Mouse (Mus musculus) intestine, embryonic 16.5 days (tissue): ENCODE data around the gene Armh1. TPM values are rescaled to one million over a fixed set of nuclear protein-coding genes. Genes with fewer than 3 reads are reported as not detected.
A peak's percentile ranks its signal among the peaks of the same experiment; 100 is the strongest.

Source experiments
- ATAC-seq: fragments of 200-750 bp; cut with Nextera tagmentation; 2 replicates; pipeline ENCODE4 v1.8.0; 2017; ENCODE audit warnings: moderate TSS enrichment, moderate library complexity
- H3K27ac ChIP-seq: fragments of 300-500 bp; sonication (generic); 2 replicates; pipeline ENCODE4 v1.5.1; 2014; ENCODE audit warnings: mild to moderate bottlenecking, low read length
- H3K27me3 ChIP-seq: fragments of 300-500 bp; sonication (generic); replicated peaks from 2 replicates; pipeline ENCODE4 v1.6.1; 2014; ENCODE audit warnings: low read length, control low read depth, mixed read lengths; ENCODE audit not compliant: control insufficient read depth, insufficient read depth
- H3K36me3 ChIP-seq: fragments of 300-500 bp; sonication (generic); 2 replicates; pipeline ENCODE4 v1.6.1; 2014; ENCODE audit warnings: low read length, control low read depth; ENCODE audit not compliant: control insufficient read depth, insufficient read depth
- H3K4me1 ChIP-seq: fragments of 300-500 bp; sonication (generic); 2 replicates; pipeline ENCODE4 v1.6.1; 2014; ENCODE audit warnings: low read length, control low read depth, mixed read lengths; ENCODE audit not compliant: control insufficient read depth, insufficient read depth
- H3K4me2 ChIP-seq: fragments of 300-500 bp; sonication (generic); 2 replicates; pipeline ENCODE4 v1.6.1; 2014; ENCODE audit warnings: low read depth, low read length, control low read depth
- H3K4me3 ChIP-seq: fragments of 300-500 bp; sonication (generic); 2 replicates; pipeline ENCODE4 v1.5.1; 2014; ENCODE audit warnings: mild to moderate bottlenecking, low read length
- H3K9ac ChIP-seq: fragments of 300-500 bp; sonication (generic); 2 replicates; pipeline ENCODE4 v1.6.1; 2014; ENCODE audit warnings: low read depth, low read length
- H3K9me3 ChIP-seq: fragments of 300-500 bp; sonication (generic); 2 replicates; pipeline ENCODE4 v1.6.1; 2016; ENCODE audit warnings: low read length, control low read depth; ENCODE audit not compliant: control insufficient read depth
- WGBS: fragments of 180-500 bp; shearing (Covaris S2); extraction: QIAGEN DNeasy Blood & Tissue Kit; methylation state at CpG from one replicate; pipeline ENCODE4 v1.1.7; 2014; 5-methylcytosine and 5-hydroxymethylcytosine counted together
- polyA plus RNA-seq: library from polyadenylated mRNA; unstranded; fragments of >200 nt; fragmentation: Nextera tagmentation; extraction: Ambion mirVana; gene quantifications from 2 replicates; pipeline ENCODE4 v1.2.1, GENCODE M21; 2015

Armh1 gene
- 0.40 and 0.47 TPM in 2 replicates for polyA plus RNA-seq

GRCm38 (mm10) chr4:117251801-117252316, at the start of gene Armh1, which contains the start of gene Tmem53:
Gene Armh1 (minus strand): TSS chr4:117252125.
Gene Tmem53 (plus strand): TSS chr4:117251951.
- H3K4me1 ChIP-seq, result peaks cover 15% of the 10 kb centered on the region
- WGBS, result under 1% methylated on average over 39 of the region's 43 CpGs

GRCm38 (mm10) chr4:117299921-117300320, 48.0 kb upstream of the Armh1 start:
- Histone ChIP-seq H3K4me3 (no peak overlapping the region), H3K9me3 (no peaks in the 10 kb centered on the region), H3K27ac (no peak overlapping the region), H3K9ac (no peak overlapping the region), H3K4me2 (no peak overlapping the region), H3K27me3 (peaks cover 37% of the 10 kb centered on the region), H3K4me1 (peaks cover 10% of the 10 kb centered on the region), H3K36me3 (no peaks in the 10 kb centered on the region)
- WGBS, result 76% methylated on average over 10 of the region's 10 CpGs
- ATAC-seq, result no peak

More at GRCm38 (mm10) chr4:117251801-117252316, at the start of gene Armh1, which contains the start of gene Tmem53:
- Histone ChIP-seq H3K4me3 (peak within 1 kb of the TSS; percentile 77), H3K9me3 (no peaks in the 10 kb centered on the region), H3K27ac (peak within 1 kb of the TSS; percentile 23), H3K27me3 (no peaks in the 10 kb centered on the region), H3K4me2 (peak within 1 kb of the TSS; percentile 89), H3K9ac (peak within 1 kb of the TSS; percentile 81), H3K36me3 (no peaks in the 10 kb centered on the region)
- peak; percentile 100 for ATAC-seq

GRCm38 (mm10) chr4:117297819-117298218, 45.9 kb upstream of the Armh1 start:
- H3K27ac ChIP-seq, result no peak overlapping the region

GRCm38 (mm10) chr4:117296849-117297593, 45.1 kb upstream of the Armh1 start:
- Histone ChIP-seq H3K9ac (no peak overlapping the region), H3K27ac (no peak overlapping the region), H3K4me1 (no peaks in the 10 kb centered on the region), H3K4me3 (no peak overlapping the region), H3K4me2 (no peak overlapping the region), H3K9me3 (no peaks in the 10 kb centered on the region), H3K36me3 (no peaks in the 10 kb centered on the region), H3K27me3 (peaks cover 10% of the 10 kb centered on the region; the same call in 1 of the 2 replicates)
- WGBS, result 69% methylated on average over 19 of the region's 19 CpGs
- no peak for ATAC-seq

More at GRCm38 (mm10) chr4:117297819-117298218, 45.9 kb upstream of the Armh1 start:
- no peaks in the 10 kb centered on the region for H3K4me1 ChIP-seq
- H3K4me3 ChIP-seq, result no peak overlapping the region
- H3K9ac ChIP-seq, result no peak overlapping the region
- H3K4me2 ChIP-seq, result no peak overlapping the region
- no peak for ATAC-seq
- no peaks in the 10 kb centered on the region for H3K9me3 ChIP-seq
- H3K36me3 ChIP-seq, result no peaks in the 10 kb centered on the region
- H3K27me3 ChIP-seq, result peaks cover 18% of the 10 kb centered on the region; the same call in 1 of the 2 replicates
- 72% methylated on average over 9 of the region's 9 CpGs for WGBS

GRCm38 (mm10) chr4:117291696-117292095, 39.8 kb upstream of the Armh1 start:
- WGBS, result 84% methylated on average over 2 of the region's 2 CpGs
- H3K9ac ChIP-seq, result no peak overlapping the region

GRCm38 (mm10) chr4:117288927-117289801, 37.2 kb upstream of the Armh1 start:
- peak overlapping the region; percentile 74 for H3K4me3 ChIP-seq
- peak overlapping the region; percentile 83 for H3K4me2 ChIP-seq
- H3K36me3 ChIP-seq, result peaks cover 8% of the 10 kb centered on the region
- peaks cover 30% of the 10 kb centered on the region for H3K4me1 ChIP-seq
- H3K27ac ChIP-seq, result peak overlapping the region; percentile 94
- no peaks in the 10 kb centered on the region for H3K27me3 ChIP-seq
- WGBS, result under 1% methylated on average over 70 of the region's 80 CpGs
- peak; percentile 94 for ATAC-seq
- peak overlapping the region; percentile 78 for H3K9ac ChIP-seq
- H3K9me3 ChIP-seq, result no peaks in the 10 kb centered on the region

More at GRCm38 (mm10) chr4:117291696-117292095, 39.8 kb upstream of the Armh1 start:
- Histone ChIP-seq H3K4me3 (no peak overlapping the region), H3K4me2 (no peak overlapping the region), H3K9me3 (no peaks in the 10 kb centered on the region), H3K36me3 (no peaks in the 10 kb centered on the region), H3K27ac (no peak overlapping the region), H3K27me3 (no peaks in the 10 kb centered on the region), H3K4me1 (peaks cover 12% of the 10 kb centered on the region)
- ATAC-seq, result no peak

- Histone ChIP-seq H3K36me3 (peaks cover 8% of the 10 kb centered on the region), H3K27me3 (no peaks in the 10 kb centered on the region), H3K4me2 (peak overlapping the region; percentile 83), H3K4me3 (peak overlapping the region; percentile 74), H3K9me3 (no peaks in the 10 kb centered on the region), H3K9ac (peak overlapping the region; percentile 78), H3K27ac (peak overlapping the region; percentile 94), H3K4me1 (peaks cover 37% of the 10 kb centered on the region)
- 21% methylated on average over 25 of the region's 25 CpGs for WGBS
- ATAC-seq, result peak; percentile 1; the same call in 1 of the 2 replicates
Observed at GRCm38 (mm10) chr4:117288277-117288926, 36.5 kb upstream of the Armh1 start.

GRCm38 (mm10) chr4:117284363-117284762, 32.4 kb upstream of the Armh1 start:
- Histone ChIP-seq H3K27ac (no peak overlapping the region), H3K27me3 (no peaks in the 10 kb centered on the region), H3K36me3 (peaks cover 12% of the 10 kb centered on the region), H3K9me3 (no peaks in the 10 kb centered on the region), H3K4me2 (no peak overlapping the region), H3K4me3 (no peak overlapping the region), H3K4me1 (peaks cover 44% of the 10 kb centered on the region), H3K9ac (no peak overlapping the region)
- WGBS, result 47% methylated on average over 4 of the region's 4 CpGs
- ATAC-seq, result no peak
